9 mouse cellular contexts compared by ENCODE assay signal in the genomic region with DNA sequence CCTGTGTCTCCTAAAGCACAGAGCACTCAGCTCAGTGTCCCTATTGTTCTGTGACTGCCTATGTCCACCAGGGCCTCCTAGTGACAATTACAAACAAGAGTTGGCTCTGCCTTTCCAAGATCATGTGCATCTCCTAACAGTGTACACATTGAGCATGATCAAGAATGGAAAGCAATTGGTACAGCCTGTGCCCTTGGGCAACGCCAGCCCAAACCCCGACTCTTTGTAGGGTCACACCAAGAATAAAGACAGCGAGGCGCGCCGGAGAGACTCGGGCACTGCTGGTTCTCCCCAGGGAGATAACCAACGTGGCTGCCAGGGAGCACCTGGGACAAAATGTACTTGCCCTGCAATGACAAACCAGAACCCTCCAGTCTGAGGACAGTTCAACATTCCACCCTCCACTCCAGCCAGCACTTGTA. TPM values are rescaled to one million over a fixed set of nuclear protein-coding genes. Genes with fewer than 3 reads are reported as not detected.
DNase-seq lines count a peak whose midpoint lies in the region; ATAC-seq and TF ChIP-seq lines count a peak whose summit lies in the region.
"Had no signal": no experiment of that assay in that cellular context is flagged by ENCODE, and none has a peak within 500 bp of the region (broad histone marks: within the 10 kb centered on the region; RNA-seq: fewer than 3 reads in every experiment).

No protein-coding gene starts in this region.

- peak overlapping the region; percentile 85 for H3K27ac ChIP-seq in layer of hippocampus, adult 2 months

- ATAC-seq in erythroblast, adult 5-6 weeks (replicated peaks; ENCODE audit: low FRiP score, poor library complexity, severe bottlenecking): no peak

- peak; percentile 41 for TF ChIP-seq CTCF in layer of hippocampus, adult 2 months (conservative IDR thresholded peaks at IDR 0.05)

- peak overlapping the region; percentile 27 for H3K4me3 ChIP-seq in layer of hippocampus, adult 2 months

- DNase-seq in adrenal gland, adult (ENCODE audit: inconsistent age in 2 of 2, low spot score in 1 of 2): peak; percentile 53 to 69
- DNase-seq in adrenal gland, postnatal 25 days: no peak
- peak in 1 of 2 experiments; percentile 26 for DNase-seq in layer of hippocampus, adult 2 months (ENCODE audit: low spot score in 2 of 2)
- DNase-seq in layer of hippocampus, adult 9-10 months (ENCODE audit: low spot score): no peak
- DNase-seq in ovary, adult 18-20 months (ENCODE audit: low spot score): peak; percentile 32
- DNase-seq in ovary, postnatal 36 days (ENCODE audit: low spot score): no peak
- no peak for DNase-seq in spleen, adult 12 weeks (ENCODE audit: low spot score)
- DNase-seq: kidney, postnatal 14 days had no signal

RNA-seq across cellular contexts. Expression of gene Ptpn11, which starts 3.6 kb away (rescaled TPM):
- 92.7 and 98.6 TPM in 2 replicates for total RNA-seq in adrenal gland, postnatal 25 days (2021)
- 10 to 100 TPM; 94.9 to 97.9 TPM for total RNA-seq in layer of hippocampus, adult 2 months (2021)
- total RNA-seq in erythroblast, adult 5-6 weeks (2015; ENCODE audit: low replicate concordance): 8.3 and 8.6 TPM in 2 replicates
- total RNA-seq in erythroblast, adult 5-6 weeks (2017; ENCODE audit: low replicate concordance): 23.6 and 26.5 TPM in 2 replicates

RNA-seq across cellular contexts. Expression of gene Rpl6, which starts 16.7 kb away (rescaled TPM):
- total RNA-seq in adrenal gland, postnatal 25 days (2021): 923 and 949 TPM in 2 replicates
- 100 to 1,000 TPM; 472 to 483 TPM for total RNA-seq in layer of hippocampus, adult 2 months (2021)
- total RNA-seq in erythroblast, adult 5-6 weeks (2015; ENCODE audit: low replicate concordance): 559 and 902 TPM in 2 replicates
- 408 and 598 TPM in 2 replicates for total RNA-seq in erythroblast, adult 5-6 weeks (2017; ENCODE audit: low replicate concordance)

RNA-seq across cellular contexts. Expression of gene Hectd4, which starts 32.4 kb away (rescaled TPM):
- 29.8 and 35.7 TPM in 2 replicates for total RNA-seq in adrenal gland, postnatal 25 days (2021)
- 100 to 1,000 TPM; 170 to 175 TPM for total RNA-seq in layer of hippocampus, adult 2 months (2021)
- total RNA-seq in erythroblast, adult 5-6 weeks (2015; ENCODE audit: low replicate concordance): 338 and 374 TPM in 2 replicates
- total RNA-seq in erythroblast, adult 5-6 weeks (2017; ENCODE audit: low replicate concordance): 587 and 871 TPM in 2 replicates

Comparison
In these comparisons a context has a peak if more than half of its experiments do, and no peak if none do; other contexts are left out.
1. DNase-seq: peak in adrenal gland, adult (2 of 2) and ovary, adult 18-20 months (single experiment); none in adrenal gland, postnatal 25 days (single experiment), layer of hippocampus, adult 9-10 months (single experiment), ovary, postnatal 36 days (single experiment) and spleen, adult 12 weeks (single experiment).